Mouse (Mus musculus) midbrain, embryonic 10.5 days (tissue): ENCODE results near the gene Chd1. TPM values are rescaled to one million over a fixed set of nuclear protein-coding genes. Genes with fewer than 3 reads are reported as not detected.

Experiments used
- DNase-seq: peaks from one replicate; pipeline ENCODE4 v3.0.0-alpha.2; 2017; ENCODE audit warnings: low spot score
- H3K27ac ChIP-seq: fragments of 300-500 bp; sonication (generic); replicated peaks from 2 replicates; pipeline ENCODE4 v1.5.1; 2016; ENCODE audit warnings: mild to moderate bottlenecking
- H3K27me3 ChIP-seq: fragments of 300-500 bp; sonication (generic); 2 replicates; pipeline ENCODE4 v1.6.1; 2016; ENCODE audit warnings: low read depth, mild to moderate bottlenecking; ENCODE audit not compliant: poor library complexity, severe bottlenecking
- H3K36me3 ChIP-seq: fragments of 300-500 bp; sonication (generic); 2 replicates; pipeline ENCODE4 v1.6.1; 2016; ENCODE audit warnings: mild to moderate bottlenecking, moderate library complexity
- H3K4me1 ChIP-seq: fragments of 300-500 bp; sonication (generic); 2 replicates; pipeline ENCODE4 v1.6.1; 2016
- H3K4me3 ChIP-seq: fragments of 300-500 bp; sonication (generic); 2 replicates; pipeline ENCODE4 v1.5.1; 2016; ENCODE audit warnings: mild to moderate bottlenecking, moderate library complexity
- H3K9me3 ChIP-seq: fragments of 300-500 bp; sonication (generic); replicated peaks from 2 replicates; pipeline ENCODE4 v1.6.1; 2016; ENCODE audit warnings: mild to moderate bottlenecking
- WGBS: fragments of 180-500 bp; shearing (Covaris S2); methylation state at CpG from one replicate; pipeline ENCODE4 v1.1.7; 2016; 5-methylcytosine and 5-hydroxymethylcytosine counted together
- polyA plus RNA-seq: library from polyadenylated mRNA; unstranded; fragments of >200 nt; fragmentation: Nextera tagmentation; extraction: Ambion mirVana; gene quantifications from 2 replicates; pipeline ENCODE4 v1.2.1, GENCODE M21; 2016

Gene Chd1
- 36.3 and 39.0 TPM in 2 replicates for polyA plus RNA-seq

GRCm38 (mm10) chr17:15704475-15705300 is at the start of gene Chd1:
Gene Chd1 (plus strand): TSS chr17:15704967.
- peak within 1 kb of the TSS; percentile 94 for H3K4me3 ChIP-seq
- H3K9me3 ChIP-seq, result no peaks in the 10 kb centered on the region
- H3K27me3 ChIP-seq, result no peaks in the 10 kb centered on the region
- H3K4me1 ChIP-seq, result peaks cover 33% of the 10 kb centered on the region
- WGBS, result under 1% methylated on average over 109 of the region's 124 CpGs
- peak within 1 kb of the TSS; percentile 97 for H3K27ac ChIP-seq
- H3K36me3 ChIP-seq, result peaks cover 29% of the 10 kb centered on the region
- DNase-seq, result peak; percentile 92

GRCm38 (mm10) chr17:15656881-15657607 is 47.7 kb upstream of the Chd1 start:
- Histone ChIP-seq H3K27ac (no peak overlapping the region), H3K4me1 (peaks cover 14% of the 10 kb centered on the region), H3K36me3 (no peaks in the 10 kb centered on the region), H3K27me3 (no peaks in the 10 kb centered on the region), H3K9me3 (no peaks in the 10 kb centered on the region), H3K4me3 (no peak overlapping the region)
- WGBS, result 25% methylated on average over 6 of the region's 6 CpGs
- peak; percentile 40 for DNase-seq

GRCm38 (mm10) chr17:15672870-15673269 is 31.9 kb upstream of the Chd1 start:
- Histone ChIP-seq H3K36me3 (no peaks in the 10 kb centered on the region), H3K9me3 (no peaks in the 10 kb centered on the region; the same call in 1 of the 2 replicates), H3K4me3 (no peak overlapping the region), H3K4me1 (peaks cover 19% of the 10 kb centered on the region), H3K27me3 (no peaks in the 10 kb centered on the region), H3K27ac (no peak overlapping the region)
- DNase-seq, result no peak
- WGBS, result 87% methylated on average over 5 of the region's 5 CpGs

GRCm38 (mm10) chr17:15677970-15678645 is 26.7 kb upstream of the Chd1 start:
- no peaks in the 10 kb centered on the region for H3K27me3 ChIP-seq
- H3K9me3 ChIP-seq, result no peaks in the 10 kb centered on the region; the same call in 1 of the 2 replicates
- H3K4me1 ChIP-seq, result peaks cover 38% of the 10 kb centered on the region
- H3K27ac ChIP-seq, result peak overlapping the region; percentile 77
- 8% methylated on average over 6 of the region's 6 CpGs for WGBS
- no peaks in the 10 kb centered on the region for H3K36me3 ChIP-seq
- peak overlapping the region; percentile 4; the same call in 1 of the 2 replicates for H3K4me3 ChIP-seq
- peak; percentile 59 for DNase-seq

- H3K36me3 ChIP-seq, result no peaks in the 10 kb centered on the region
- no peak overlapping the region for H3K27ac ChIP-seq
- no peaks in the 10 kb centered on the region for H3K9me3 ChIP-seq
- no peak overlapping the region for H3K4me3 ChIP-seq
- peaks cover 48% of the 10 kb centered on the region for H3K4me1 ChIP-seq
- H3K27me3 ChIP-seq, result no peaks in the 10 kb centered on the region
- no peak for DNase-seq
- 91% methylated on average over 9 of the region's 9 CpGs for WGBS
Measured at GRCm38 (mm10) chr17:15679966-15680630, 24.7 kb upstream of the Chd1 start.

- WGBS, result 74% methylated on average over 4 of the region's 4 CpGs
- DNase-seq, result no peak
- H3K9me3 ChIP-seq, result no peaks in the 10 kb centered on the region
- peaks cover 50% of the 10 kb centered on the region for H3K4me1 ChIP-seq
- no peak overlapping the region for H3K4me3 ChIP-seq
- no peaks in the 10 kb centered on the region for H3K27me3 ChIP-seq
- no peak overlapping the region for H3K27ac ChIP-seq
- no peaks in the 10 kb centered on the region for H3K36me3 ChIP-seq
Measured at GRCm38 (mm10) chr17:15680661-15681060, 24.1 kb upstream of the Chd1 start.

- H3K4me1 ChIP-seq, result peaks cover 21% of the 10 kb centered on the region
- no peaks in the 10 kb centered on the region for H3K27me3 ChIP-seq
- H3K27ac ChIP-seq, result no peak overlapping the region
- H3K9me3 ChIP-seq, result no peaks in the 10 kb centered on the region
- no peaks in the 10 kb centered on the region for H3K36me3 ChIP-seq
- no peak for DNase-seq
- 94% methylated on average over 5 of the region's 5 CpGs for WGBS
- no peak overlapping the region for H3K4me3 ChIP-seq
Measured at GRCm38 (mm10) chr17:15686396-15686795, 18.4 kb upstream of the Chd1 start.

- no peaks in the 10 kb centered on the region for H3K27me3 ChIP-seq
- H3K9me3 ChIP-seq, result no peaks in the 10 kb centered on the region
- H3K27ac ChIP-seq, result no peak overlapping the region
- WGBS, result 86% methylated on average over 1 of the region's 1 CpGs
- no peak overlapping the region for H3K4me3 ChIP-seq
- peaks cover 7% of the 10 kb centered on the region; the same call in 1 of the 2 replicates for H3K4me1 ChIP-seq
- no peaks in the 10 kb centered on the region for H3K36me3 ChIP-seq
- no peak for DNase-seq
Measured at GRCm38 (mm10) chr17:15690304-15690703, 14.5 kb upstream of the Chd1 start.

GRCm38 (mm10) chr17:15695566-15695965 is 9.2 kb upstream of the Chd1 start:
- 90% methylated on average over 2 of the region's 2 CpGs for WGBS
- no peak for DNase-seq

GRCm38 (mm10) chr17:15698956-15699355 is 5.8 kb upstream of the Chd1 start:
- no peak for DNase-seq
- no peaks in the 10 kb centered on the region for H3K27me3 ChIP-seq
- no peaks in the 10 kb centered on the region for H3K36me3 ChIP-seq
- H3K4me3 ChIP-seq, result no peak overlapping the region
- H3K9me3 ChIP-seq, result 0 out of 2 replicates have a peak, but pooled peaks cover 6% of the 10 kb centered on the region
- H3K27ac ChIP-seq, result no peak overlapping the region
- H3K4me1 ChIP-seq, result peaks cover 4% of the 10 kb centered on the region
- WGBS, result 95% methylated on average over 3 of the region's 3 CpGs

More at GRCm38 (mm10) chr17:15695566-15695965, 9.2 kb upstream of the Chd1 start:
- 0 out of 2 replicates have a peak, but pooled peaks cover 6% of the 10 kb centered on the region for H3K9me3 ChIP-seq
- H3K27me3 ChIP-seq, result no peaks in the 10 kb centered on the region
- peaks cover 7% of the 10 kb centered on the region; the same call in 1 of the 2 replicates for H3K4me1 ChIP-seq
- H3K4me3 ChIP-seq, result no peak overlapping the region
- no peaks in the 10 kb centered on the region for H3K36me3 ChIP-seq
- no peak overlapping the region for H3K27ac ChIP-seq

GRCm38 (mm10) chr17:15701505-15701904 is 3.3 kb upstream of the Chd1 start:
- H3K27ac ChIP-seq, result no peak overlapping the region
- no peaks in the 10 kb centered on the region for H3K36me3 ChIP-seq
- H3K4me3 ChIP-seq, result no peak overlapping the region
- WGBS, result 91% methylated on average over 5 of the region's 5 CpGs
- H3K27me3 ChIP-seq, result no peaks in the 10 kb centered on the region
- DNase-seq, result no peak
- peaks cover 10% of the 10 kb centered on the region for H3K4me1 ChIP-seq
- H3K9me3 ChIP-seq, result 0 out of 2 replicates have a peak, but pooled peaks cover 6% of the 10 kb centered on the region

- Histone ChIP-seq H3K4me3 (peak overlapping the region; percentile 94), H3K9me3 (no peaks in the 10 kb centered on the region), H3K27me3 (no peaks in the 10 kb centered on the region), H3K27ac (peak overlapping the region; percentile 97), H3K4me1 (peaks cover 31% of the 10 kb centered on the region), H3K36me3 (peaks cover 24% of the 10 kb centered on the region)
- no peak for DNase-seq
- WGBS, result 7% methylated on average over 12 of the region's 12 CpGs
Measured at GRCm38 (mm10) chr17:15704158-15704474, 651 bp upstream of the Chd1 start.
